Mouse (Mus musculus): ENCODE data around the gene Rcl1. TPM values are rescaled to one million over a fixed set of nuclear protein-coding genes. Genes with fewer than 3 reads are reported as not detected.
A peak's percentile ranks its signal among the peaks of the same experiment; 100 is the strongest.

Gene Rcl1
- polyA plus RNA-seq, 1 experiment from 2014 or later: 42.7 TPM

GRCm38 (mm10) chr19:29150038-29150437 lies 48.9 kb downstream of the Rcl1 start:
- no peak overlapping the region for H3K4me3 ChIP-seq (replicated peaks; ENCODE audit: low read depth, low read length)
- no peak for TF ChIP-seq CTCF (IDR thresholded peaks at IDR 0.05; ENCODE audit: low read depth)
- DNase-seq (ENCODE audit: low spot score) (peak; percentile 49), ATAC-seq (replicated peaks; ENCODE audit: low FRiP score, low read depth) (peak; percentile 84)
- H3K27ac ChIP-seq: no peak overlapping the region
- 33% methylated on average over 6 of the region's 6 CpGs for WGBS
- H3K9ac ChIP-seq (ENCODE audit: low read depth, low read length): no peak overlapping the region
- H3K9me3 ChIP-seq (replicated peaks; ENCODE audit: low read length): no peaks in the 10 kb centered on the region
- no peak overlapping the region for H3K4me2 ChIP-seq (ENCODE audit: low read length)
- no peaks in the 10 kb centered on the region for H3K27me3 ChIP-seq (ENCODE audit: insufficient read depth, low read length)
- H3K4me1 ChIP-seq (replicated peaks; ENCODE audit: insufficient read depth, low read length): no peaks in the 10 kb centered on the region
- H3K36me3 ChIP-seq (ENCODE audit: insufficient read depth, low read length): no peaks in the 10 kb centered on the region; the same call in 1 of the 2 replicates

- no peak for DNase-seq (ENCODE audit: low spot score)
- H3K9ac ChIP-seq (ENCODE audit: low read depth, low read length): no peak overlapping the region
- no peak overlapping the region for H3K4me2 ChIP-seq (ENCODE audit: low read length)
- no peak for ATAC-seq (replicated peaks; ENCODE audit: low FRiP score, low read depth)
- no peaks in the 10 kb centered on the region for H3K9me3 ChIP-seq (replicated peaks; ENCODE audit: low read length)
- no peak for TF ChIP-seq CTCF (IDR thresholded peaks at IDR 0.05; ENCODE audit: low read depth)
- no peak overlapping the region for H3K4me3 ChIP-seq (replicated peaks; ENCODE audit: low read depth, low read length)
- 93% methylated on average over 2 of the region's 2 CpGs for WGBS
- no peaks in the 10 kb centered on the region for H3K27me3 ChIP-seq (ENCODE audit: insufficient read depth, low read length)
- H3K27ac ChIP-seq: no peak overlapping the region
- H3K36me3 ChIP-seq (ENCODE audit: insufficient read depth, low read length): no peaks in the 10 kb centered on the region
- H3K4me1 ChIP-seq (replicated peaks; ENCODE audit: insufficient read depth, low read length): no peaks in the 10 kb centered on the region
Observed at GRCm38 (mm10) chr19:29151443-29151842, 50.3 kb downstream of the Rcl1 start.

GRCm38 (mm10) chr19:29155552-29155951 lies 54.4 kb downstream of the Rcl1 start:
- no peaks in the 10 kb centered on the region for H3K9me3 ChIP-seq (replicated peaks; ENCODE audit: low read length)
- no peak overlapping the region for H3K4me3 ChIP-seq (replicated peaks; ENCODE audit: low read depth, low read length)
- H3K36me3 ChIP-seq (ENCODE audit: insufficient read depth, low read length): no peaks in the 10 kb centered on the region
- H3K4me2 ChIP-seq (ENCODE audit: low read length): no peak overlapping the region
- H3K27ac ChIP-seq: no peak overlapping the region
- no peak overlapping the region for H3K9ac ChIP-seq (ENCODE audit: low read depth, low read length)
- no peaks in the 10 kb centered on the region for H3K27me3 ChIP-seq (ENCODE audit: insufficient read depth, low read length)
- ATAC-seq (replicated peaks; ENCODE audit: low FRiP score, low read depth): no peak
- WGBS: 65% methylated on average over 3 of the region's 3 CpGs
- no peak for DNase-seq (ENCODE audit: low spot score)
- no peaks in the 10 kb centered on the region for H3K4me1 ChIP-seq (replicated peaks; ENCODE audit: insufficient read depth, low read length)
- no peak for TF ChIP-seq CTCF (IDR thresholded peaks at IDR 0.05; ENCODE audit: low read depth)

- no peak overlapping the region for H3K4me2 ChIP-seq (ENCODE audit: low read length)
- TF ChIP-seq CTCF (IDR thresholded peaks at IDR 0.05; ENCODE audit: low read depth): no peak
- H3K27ac ChIP-seq: no peak overlapping the region
- no peak overlapping the region for H3K9ac ChIP-seq (ENCODE audit: low read depth, low read length)
- no peaks in the 10 kb centered on the region for H3K36me3 ChIP-seq (ENCODE audit: insufficient read depth, low read length)
- ATAC-seq (replicated peaks; ENCODE audit: low FRiP score, low read depth) (no peak), DNase-seq (ENCODE audit: low spot score) (no peak)
- WGBS: 73% methylated on average over 3 of the region's 3 CpGs
- H3K4me3 ChIP-seq (replicated peaks; ENCODE audit: low read depth, low read length): no peak overlapping the region
- no peaks in the 10 kb centered on the region for H3K9me3 ChIP-seq (replicated peaks; ENCODE audit: low read length)
- no peaks in the 10 kb centered on the region for H3K4me1 ChIP-seq (replicated peaks; ENCODE audit: insufficient read depth, low read length)
- H3K27me3 ChIP-seq (ENCODE audit: insufficient read depth, low read length): no peaks in the 10 kb centered on the region
Observed at GRCm38 (mm10) chr19:29156417-29156816, 55.2 kb downstream of the Rcl1 start.

- DNase-seq (ENCODE audit: low spot score) (no peak), ATAC-seq (replicated peaks; ENCODE audit: low FRiP score, low read depth) (no peak)
- no peak overlapping the region for H3K4me3 ChIP-seq (replicated peaks; ENCODE audit: low read depth, low read length)
- H3K36me3 ChIP-seq (ENCODE audit: insufficient read depth, low read length): no peaks in the 10 kb centered on the region
- no peaks in the 10 kb centered on the region for H3K27me3 ChIP-seq (ENCODE audit: insufficient read depth, low read length)
- H3K9ac ChIP-seq (ENCODE audit: low read depth, low read length): no peak overlapping the region
- H3K4me1 ChIP-seq (replicated peaks; ENCODE audit: insufficient read depth, low read length): no peaks in the 10 kb centered on the region
- WGBS: 93% methylated on average over 5 of the region's 5 CpGs
- H3K4me2 ChIP-seq (ENCODE audit: low read length): no peak overlapping the region
- no peak for TF ChIP-seq CTCF (IDR thresholded peaks at IDR 0.05; ENCODE audit: low read depth)
- no peaks in the 10 kb centered on the region for H3K9me3 ChIP-seq (replicated peaks; ENCODE audit: low read length)
- H3K27ac ChIP-seq: no peak overlapping the region
Observed at GRCm38 (mm10) chr19:29157678-29158466, 56.7 kb downstream of the Rcl1 start.

- Histone ChIP-seq H3K9me3 (replicated peaks; ENCODE audit: low read length) (no peaks in the 10 kb centered on the region), H3K4me2 (ENCODE audit: low read length) (no peak overlapping the region), H3K9ac (ENCODE audit: low read depth, low read length) (no peak overlapping the region), H3K27ac (no peak overlapping the region), H3K4me3 (replicated peaks; ENCODE audit: low read depth, low read length) (no peak overlapping the region), H3K36me3 (ENCODE audit: insufficient read depth, low read length) (no peaks in the 10 kb centered on the region), H3K27me3 (ENCODE audit: insufficient read depth, low read length) (no peaks in the 10 kb centered on the region), H3K4me1 (replicated peaks; ENCODE audit: insufficient read depth, low read length) (no peaks in the 10 kb centered on the region)
- no peak for TF ChIP-seq CTCF (IDR thresholded peaks at IDR 0.05; ENCODE audit: low read depth)
- DNase-seq (ENCODE audit: low spot score): no peak
- 78% methylated on average over 3 of the region's 3 CpGs for WGBS
- no peak for ATAC-seq (replicated peaks; ENCODE audit: low FRiP score, low read depth)
Observed at GRCm38 (mm10) chr19:29158486-29158885, 57.3 kb downstream of the Rcl1 start.
